Mouse (Mus musculus) Muller cell, postnatal 12 days (primary cell): ENCODE measurements at regions not wholly inside any gene's neighbourhood (a gene's known extent, or its start where the extent isn't known, plus 50 kb on each side); places are given as distances from the start of the nearest gene placed in this dataset.

Experiments used
- DNase-seq: peaks from one replicate; pipeline ENCODE4 v3.0.0-alpha.2; 2015; ENCODE audit errors: inconsistent ontology term

DNA sequence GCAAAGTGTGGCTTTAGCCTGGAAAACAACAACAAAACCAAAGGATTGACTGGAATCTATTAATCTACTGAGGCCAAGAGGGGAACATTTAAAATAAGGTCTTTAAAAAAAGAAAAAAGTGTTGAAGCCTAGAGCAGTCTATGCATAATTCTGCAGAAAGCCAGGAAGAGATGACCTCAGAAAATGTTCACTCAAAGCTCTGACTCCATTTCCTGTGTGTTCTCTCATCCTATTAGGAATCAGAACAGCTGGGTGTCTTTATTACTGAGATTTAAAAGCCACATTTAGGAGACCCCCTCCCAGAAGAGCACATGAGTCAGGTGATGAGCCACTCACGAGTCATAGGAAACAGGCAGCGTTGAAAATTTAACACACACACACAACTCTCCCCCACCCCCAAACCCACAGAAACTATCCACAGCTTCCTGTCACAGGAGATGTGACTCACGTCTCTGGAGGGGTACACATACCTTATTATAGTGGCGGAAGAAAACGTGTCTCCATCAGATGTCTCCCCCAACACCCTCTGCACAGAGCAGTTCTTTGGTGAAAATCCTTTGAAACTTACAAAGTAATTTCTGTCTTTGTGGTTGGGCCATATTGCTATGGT lies 140.2 kb upstream of the Hmga2 start:
- peak; percentile 81 for DNase-seq

DNA sequence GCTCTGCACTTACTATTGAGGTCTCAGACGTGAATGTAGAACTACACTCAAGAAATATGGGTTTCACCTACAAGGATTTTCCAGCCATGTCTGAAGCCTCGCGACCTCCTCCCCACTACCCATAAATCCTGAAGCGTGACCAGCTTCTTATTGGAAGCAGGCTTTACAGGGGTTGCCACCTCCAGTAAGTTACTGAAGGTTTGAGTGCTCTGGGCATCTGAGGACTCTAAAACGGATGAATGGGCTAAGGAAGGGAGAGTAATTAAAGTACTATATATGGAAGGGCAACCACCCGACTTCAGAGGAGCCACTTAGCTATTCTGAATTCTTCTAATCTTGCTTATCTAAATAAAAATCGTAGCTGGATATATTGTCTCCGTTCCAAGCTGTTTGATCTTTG lies 136.1 kb upstream of the Hmga2 start:
- no peak for DNase-seq

DNA sequence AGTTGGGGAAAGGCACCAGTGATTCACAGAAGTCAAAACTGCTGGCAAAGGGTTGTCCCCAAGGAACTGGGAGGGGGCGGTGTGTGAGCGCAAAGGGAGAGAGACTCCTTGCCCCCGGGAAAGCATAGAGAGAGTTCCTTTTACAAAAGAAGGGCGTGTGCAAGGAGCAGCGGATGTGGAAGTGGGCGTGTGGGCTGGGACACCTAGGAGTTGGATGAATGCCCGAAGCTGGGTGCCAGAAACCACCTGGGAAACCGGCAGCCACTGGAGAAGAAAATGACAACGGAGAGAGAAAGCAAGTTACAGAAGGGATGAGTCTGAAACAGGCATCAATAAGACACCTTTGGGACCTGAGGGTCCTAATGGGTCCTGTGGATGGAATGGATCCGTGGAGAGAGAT lies 133.8 kb upstream of the Hmga2 start:
- no peak for DNase-seq

DNA sequence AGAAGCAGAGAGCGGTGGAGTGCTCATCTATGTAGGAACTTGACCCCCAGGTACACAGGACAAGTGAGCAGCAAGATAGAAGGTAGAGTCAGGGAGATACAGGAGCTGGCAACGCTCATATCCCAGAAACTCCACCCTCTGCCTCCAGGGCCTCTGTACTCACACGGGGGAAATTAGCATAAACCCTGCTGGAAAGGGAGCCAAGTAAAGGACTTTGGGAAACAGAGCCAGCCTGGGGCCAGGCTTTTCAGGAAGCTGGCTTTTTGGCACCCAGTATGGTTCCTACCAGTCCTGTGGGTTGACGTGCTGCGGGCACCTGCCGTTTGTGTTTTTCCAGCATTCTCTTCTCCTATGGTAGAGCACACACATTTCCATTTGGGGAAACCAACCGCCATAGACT lies 128.2 kb upstream of the Hmga2 start:
- no peak for DNase-seq

- DNase-seq: peak; percentile 30
These were observed 126.9 kb upstream of the Hmga2 start for GRCm38 (mm10) chr10:120603167-120603566.

GRCm38 (mm10) chr10:120600735-120601134 lies 124.5 kb upstream of the Hmga2 start:
- DNase-seq: no peak

- no peak for DNase-seq
These were observed 123.3 kb upstream of the Hmga2 start for GRCm38 (mm10) chr10:120599551-120599950.

DNA sequence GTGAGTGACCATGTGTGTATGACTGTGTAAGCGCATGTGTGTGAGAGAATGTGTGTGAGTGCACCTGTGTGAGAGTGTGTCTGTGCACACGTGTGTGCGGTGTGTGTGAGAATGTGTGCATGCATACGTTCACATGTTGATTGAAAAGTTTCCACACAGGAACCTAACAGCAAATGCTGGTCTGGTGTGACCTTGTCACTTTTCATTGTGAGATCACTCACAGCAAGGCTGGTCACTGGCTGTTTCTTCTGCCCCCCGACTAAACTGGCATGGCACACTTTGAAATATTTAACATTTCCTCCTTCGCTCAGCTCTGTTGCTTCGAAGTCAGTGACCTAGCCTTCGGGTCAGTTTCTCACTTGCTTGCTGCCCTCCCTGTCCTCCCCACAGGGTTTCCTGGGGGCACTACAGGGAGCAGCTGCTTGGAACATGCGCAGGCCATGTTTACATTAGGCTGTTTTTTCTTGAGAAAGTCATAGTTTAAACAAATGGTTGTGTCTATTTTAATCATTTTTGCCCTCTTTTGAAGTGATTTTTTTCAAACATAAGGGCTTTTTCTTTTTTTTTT lies 121.1 kb upstream of the Hmga2 start:
- no peak for DNase-seq

GRCm38 (mm10) chr10:120595145-120595544 lies 118.9 kb upstream of the Hmga2 start:
- DNase-seq: no peak

DNA sequence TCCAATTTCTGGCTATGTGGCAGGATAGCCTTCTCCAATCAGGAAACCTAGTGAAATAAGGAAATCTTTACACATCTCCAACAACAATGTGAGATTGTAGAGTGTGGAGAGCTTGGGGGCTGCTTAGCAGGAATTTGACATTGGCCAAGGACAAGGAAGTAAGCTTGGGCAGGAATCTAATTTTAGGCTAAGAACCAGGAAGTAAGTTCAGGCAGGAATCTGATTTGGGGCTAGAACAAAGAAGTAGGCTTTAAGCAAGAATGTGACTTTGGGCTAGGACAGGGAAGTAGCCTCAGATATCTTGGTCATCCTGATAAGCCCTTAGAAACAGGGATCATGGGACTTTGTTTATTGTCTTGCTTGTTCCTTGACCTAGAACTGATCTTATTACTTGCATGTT lies 117.6 kb upstream of the Hmga2 start:
- no peak for DNase-seq

- no peak for DNase-seq
These were observed 113.4 kb upstream of the Hmga2 start for GRCm38 (mm10) chr10:120589659-120590058.

DNA sequence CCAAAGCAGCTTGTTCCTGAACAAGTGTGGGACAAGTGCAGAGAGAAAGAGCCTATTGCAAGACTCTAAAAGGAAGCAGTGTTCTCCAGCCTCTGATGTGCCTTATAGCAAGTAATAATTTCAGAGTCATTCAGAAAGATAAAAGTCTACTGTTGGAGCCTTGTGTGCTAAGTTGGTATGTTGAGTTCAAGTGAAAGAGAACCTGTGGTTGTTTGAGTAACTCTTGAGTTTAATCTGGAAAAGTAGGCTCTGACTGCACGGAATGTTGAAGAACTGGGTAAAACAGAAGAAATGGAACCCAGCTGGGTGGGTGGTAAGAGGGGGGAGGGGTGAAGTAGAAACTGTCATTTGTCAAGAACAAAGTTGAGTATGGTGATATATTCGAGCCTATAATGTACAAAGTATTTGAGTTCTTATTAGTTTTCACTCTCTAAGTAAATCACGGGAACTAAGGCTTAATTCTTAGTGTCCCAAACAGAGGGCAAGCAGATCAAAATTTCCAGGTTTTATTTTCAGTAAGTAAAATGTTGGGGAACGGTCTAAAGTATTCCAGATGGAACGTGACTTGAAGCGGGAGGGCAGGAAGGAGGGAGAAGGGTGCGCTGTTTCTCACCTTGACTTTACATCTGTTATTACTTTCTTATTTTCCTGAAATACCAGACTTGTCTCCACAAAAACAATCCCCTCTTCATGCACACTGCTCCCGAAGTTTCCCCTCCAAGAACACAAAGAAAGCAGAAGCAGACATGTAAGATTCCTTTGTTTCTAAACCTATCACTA lies 111.8 kb upstream of the Hmga2 start:
- DNase-seq: no peak

GRCm38 (mm10) chr10:120587179-120587578 lies 110.9 kb upstream of the Hmga2 start:
- no peak for DNase-seq

GRCm38 (mm10) chr10:120582497-120582896 lies 106.2 kb upstream of the Hmga2 start:
- peak; percentile 67 for DNase-seq

DNA sequence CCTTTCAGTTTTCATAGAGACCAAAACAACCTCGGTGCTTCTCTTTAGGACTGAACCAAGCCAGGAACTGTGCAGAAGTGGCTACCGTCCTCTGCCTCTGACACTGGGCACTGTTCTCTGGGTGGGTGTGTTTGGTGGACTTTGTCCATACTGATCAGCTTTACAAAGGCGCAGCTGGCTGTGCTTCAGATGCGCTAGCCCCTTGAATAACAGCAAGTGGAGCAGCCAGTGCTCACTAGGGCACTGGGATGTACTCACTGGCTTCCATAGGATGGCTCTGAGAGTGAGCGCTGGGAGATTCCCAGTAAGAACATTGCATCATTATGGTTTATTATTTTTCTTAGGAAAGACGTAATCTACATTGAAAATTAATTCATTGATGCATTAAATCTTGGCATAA lies 105.3 kb upstream of the Hmga2 start:
- DNase-seq: no peak

GRCm38 (mm10) chr10:120576886-120577285 lies 100.6 kb upstream of the Hmga2 start:
- DNase-seq: no peak

- DNase-seq: no peak
These were observed 99.9 kb upstream of the Hmga2 start for GRCm38 (mm10) chr10:120576148-120576547.

- no peak for DNase-seq
These were observed 95.1 kb upstream of the Hmga2 start for GRCm38 (mm10) chr10:120571340-120571739.

DNA sequence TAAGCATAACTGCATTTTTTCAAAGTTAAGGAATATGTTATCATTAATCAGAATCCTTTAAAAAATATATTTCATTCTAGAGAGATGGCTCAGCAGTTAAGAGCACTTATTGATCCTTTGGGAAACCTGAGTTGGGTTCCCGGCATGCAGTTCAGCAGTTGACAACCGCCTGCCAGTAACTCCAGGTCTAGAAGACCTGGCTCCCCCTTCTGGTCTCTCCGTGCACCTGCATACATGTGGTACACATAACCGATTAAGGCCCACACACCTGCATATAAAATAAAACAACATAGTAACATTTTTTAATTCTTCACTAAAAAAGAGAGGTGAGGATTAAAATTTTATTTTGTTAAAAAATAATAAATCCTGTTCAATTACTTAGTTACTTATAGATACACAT lies 89.7 kb upstream of the Hmga2 start:
- DNase-seq: no peak

GRCm38 (mm10) chr10:120564859-120565258 lies 88.6 kb upstream of the Hmga2 start:
- no peak for DNase-seq

- DNase-seq: peak; percentile 69
These were observed 87.7 kb upstream of the Hmga2 start for GRCm38 (mm10) chr10:120563926-120564325.

DNA sequence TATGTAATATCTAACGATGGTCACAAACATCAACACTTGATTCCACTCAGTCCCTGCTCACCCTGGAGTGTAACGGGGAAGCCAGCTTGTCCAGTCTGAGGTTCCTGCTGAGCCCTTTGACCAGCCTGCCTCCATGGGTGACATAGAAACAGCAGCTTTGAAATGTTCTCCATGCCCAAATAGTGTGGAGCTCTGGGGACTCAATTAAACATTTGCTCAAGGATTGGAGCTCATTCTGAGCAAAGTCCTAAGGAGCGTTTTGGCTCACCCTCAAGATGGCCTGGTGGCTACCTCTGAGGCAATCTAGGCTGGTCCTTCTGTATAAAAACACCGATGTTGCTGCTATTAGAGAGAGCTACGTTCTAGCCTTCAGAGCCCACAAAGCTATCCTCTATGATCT lies 85.6 kb upstream of the Hmga2 start:
- no peak for DNase-seq

GRCm38 (mm10) chr10:120557850-120558447 lies 81.7 kb upstream of the Hmga2 start:
- no peak for DNase-seq
